Mouse (Mus musculus): ENCODE data around the gene Exoc6b.
A peak's percentile ranks its signal among the peaks of the same experiment; 100 is the strongest.

Exoc6b gene

GRCm38 (mm10) chr6:84583841-84584782 is 485.2 kb downstream of the Exoc6b start:
- no peak for DNase-seq

GRCm38 (mm10) chr6:84583371-84583770 is 485.9 kb downstream of the Exoc6b start:
- DNase-seq = peak; percentile 79 to 89

- peak in 1 of 2 experiments; percentile 14 for DNase-seq
These were observed 486.5 kb downstream of the Exoc6b start for GRCm38 (mm10) chr6:84582826-84583225.

- peak in 1 of 2 experiments; percentile 20 for DNase-seq
These were observed 487.4 kb downstream of the Exoc6b start for GRCm38 (mm10) chr6:84581833-84582445.

GRCm38 (mm10) chr6:84580979-84581832 is 488.1 kb downstream of the Exoc6b start:
- DNase-seq = peak in 1 of 2 experiments; percentile 18

GRCm38 (mm10) chr6:84579508-84579907 is 489.8 kb downstream of the Exoc6b start:
- DNase-seq = no peak

GRCm38 (mm10) chr6:84578928-84579327 is 490.4 kb downstream of the Exoc6b start:
- peak in 1 of 2 experiments; percentile 40 for DNase-seq

GRCm38 (mm10) chr6:84577898-84578297 is 491.4 kb downstream of the Exoc6b start:
- no peak for DNase-seq

- DNase-seq = peak in 1 of 2 experiments; percentile 25
These were observed 495.2 kb downstream of the Exoc6b start for GRCm38 (mm10) chr6:84573905-84574660.

GRCm38 (mm10) chr6:84570039-84570438 is 499.3 kb downstream of the Exoc6b start:
- no peak for DNase-seq

- DNase-seq = no peak
These were observed 499.7 kb downstream of the Exoc6b start for GRCm38 (mm10) chr6:84569590-84569989.

- DNase-seq = no peak
These were observed 500.4 kb downstream of the Exoc6b start for GRCm38 (mm10) chr6:84568880-84569279.
